In genomic region chr10:93179669-93180460, GRCm38 (mm10) we compare ENCODE assay signal across 25 mouse cellular contexts. TPM values are rescaled to one million over a fixed set of nuclear protein-coding genes. Genes with fewer than 3 reads are reported as not detected.
DNase-seq lines count a peak whose midpoint lies in the region; ATAC-seq and TF ChIP-seq lines count a peak whose summit lies in the region.
"Had no signal": no experiment of that assay in that cellular context is flagged by ENCODE, and none has a peak within 500 bp of the region (broad histone marks: within the 10 kb centered on the region; RNA-seq: fewer than 3 reads in every experiment).

No protein-coding gene starts in this region.

- no peak overlapping the region for H3K9ac ChIP-seq in heart, postnatal 0 days (replicated peaks; ENCODE audit: low read depth, low read length)
- H3K9ac ChIP-seq: embryonic facial prominence, embryonic 13.5 days; forebrain, embryonic 12.5 days; heart, embryonic 12.5 days; kidney, embryonic 15.5 days; limb, embryonic 15.5 days; lung, embryonic 14.5 days had no signal

- no peaks in the 10 kb centered on the region for H3K36me3 ChIP-seq in heart, postnatal 0 days (replicated peaks; ENCODE audit: control insufficient read depth, insufficient read depth, low read length)
- H3K36me3 ChIP-seq: forebrain, embryonic 12.5 days; heart, embryonic 12.5 days; kidney, embryonic 15.5 days; limb, embryonic 15.5 days had no signal

- peaks cover 37% of the 10 kb centered on the region for H3K4me1 ChIP-seq in heart, postnatal 0 days (ENCODE audit: control insufficient read depth, insufficient read depth)

- TF ChIP-seq CTCF in heart, postnatal 0 days (IDR thresholded peaks at IDR 0.05; ENCODE audit: low read depth): no peak

- peak overlapping the region; percentile 88 for H3K27ac ChIP-seq in heart, postnatal 0 days (ENCODE audit: low read depth)
- H3K27ac ChIP-seq: embryonic facial prominence, embryonic 13.5 days; forebrain, embryonic 12.5 days; kidney, embryonic 15.5 days; limb, embryonic 15.5 days; macrophage; midbrain, embryonic 10.5 days had no signal

- WGBS in heart, postnatal 0 days: 76% methylated on average over 11 of the region's 11 CpGs

- H3K4me2 ChIP-seq in heart, postnatal 0 days (ENCODE audit: low read depth, low read length): no peak overlapping the region
- H3K4me2 ChIP-seq: embryonic facial prominence, embryonic 13.5 days; forebrain, embryonic 12.5 days; heart, embryonic 12.5 days; kidney, embryonic 15.5 days; limb, embryonic 15.5 days; lung, embryonic 14.5 days had no signal

- no peak for TF ChIP-seq EP300 in heart, postnatal 0 days (IDR thresholded peaks at IDR 0.05; ENCODE audit: low read depth)

- no peak for ATAC-seq in heart, postnatal 0 days (ENCODE audit: insufficient read depth, low read depth)
- ATAC-seq in CD4-positive, CD25-positive, alpha-beta regulatory T cell, adult 4 months: peak; percentile 50
- ATAC-seq in inflammation-experienced regulatory T-cells, adult 6 months: peak; percentile 31
- ATAC-seq: hindbrain, embryonic 16.5 days; intestine, postnatal 0 days; midbrain, embryonic 16.5 days had no signal

- H3K9me3 ChIP-seq in heart, postnatal 0 days (replicated peaks; ENCODE audit: control insufficient read depth, low read length): no peaks in the 10 kb centered on the region
- H3K9me3 ChIP-seq: embryonic facial prominence, embryonic 13.5 days; forebrain, embryonic 12.5 days; kidney, embryonic 15.5 days; limb, embryonic 15.5 days; midbrain, embryonic 10.5 days had no signal

- intact Hi-C loops in heart, postnatal 14 days (cut with DNase I): loop anchor here (5.0 kb wide), 1 partner anchor 37 kb away; no protein-coding TSS in a partner anchor
- intact Hi-C loops in left cerebral cortex, postnatal 36 days (cut with DNase I): no loop called here

- H3K27me3 ChIP-seq in heart, postnatal 0 days (ENCODE audit: control insufficient read depth, insufficient read depth, low read length): no peaks in the 10 kb centered on the region
- H3K27me3 ChIP-seq: embryonic facial prominence, embryonic 13.5 days; forebrain, embryonic 12.5 days; heart, embryonic 12.5 days; kidney, embryonic 15.5 days; limb, embryonic 15.5 days had no signal

- no peak for DNase-seq in heart, postnatal 0 days (ENCODE audit: low spot score)
- DNase-seq in heart, postnatal 14 days: no peak
- DNase-seq in CD4-positive, CD25-positive, alpha-beta regulatory T cell, adult 2 months (ENCODE audit: low read depth, low spot score): peak; percentile 61
- no peak for DNase-seq in embryo, embryonic 10 days (ENCODE audit: low spot score)
- DNase-seq in left cerebral cortex, postnatal 36 days (ENCODE audit: low spot score in 2 of 2): no peak
- DNase-seq: adrenal gland, adult 2 months; cerebellum, adult 11-12 months; cerebellum, postnatal 14 days; embryo, embryonic 11 days; kidney, postnatal 36 days; left cerebral cortex, postnatal 4 days; lung, embryonic 14.5 days had no signal

- H3K4me3 ChIP-seq in heart, postnatal 0 days (ENCODE audit: low read depth, low read length): no peak overlapping the region
- H3K4me3 ChIP-seq: embryonic facial prominence, embryonic 13.5 days; erythroblast, embryonic 14.5 days; forebrain, embryonic 12.5 days; heart, embryonic 12.5 days; kidney, embryonic 15.5 days; limb, embryonic 15.5 days; midbrain, embryonic 10.5 days had no signal

RNA-seq across cellular contexts. Expression of gene Cdk17, which starts 19.2 kb away (rescaled TPM):
- total RNA-seq in heart, postnatal 0 days (2014; rRNA removed; ENCODE audit: low replicate concordance): 40.2 and 41.2 TPM in 2 replicates
- 11.9 and 12.3 TPM in 2 replicates for polyA plus RNA-seq in heart, postnatal 0 days (2015; fragmentation: Nextera tagmentation; extraction: Ambion mirVana)
- 10 to 100 TPM; 28.0 to 28.3 TPM for total RNA-seq in heart, postnatal 14 days (2021)
- polyA plus RNA-seq in CD4-positive, CD25-positive, alpha-beta regulatory T cell, adult 4 months (2017; shearing (Covaris generic)): 10 to 100 TPM; 42.2 to 62.3 TPM
- 10 to 100 TPM; 40.0 to 51.5 (median 43.0) TPM for polyA plus RNA-seq in inflammation-experienced regulatory T-cells, adult 6 months (2017; shearing (Covaris generic))
- total RNA-seq in left cerebral cortex, postnatal 36 days (2021): 100 to 1,000 TPM; 234 to 248 TPM
